Mouse (Mus musculus) left cerebral cortex, adult 18-20 months (tissue): Measurements from ENCODE around the gene AC134908.4. TPM values are rescaled to one million over a fixed set of nuclear protein-coding genes. Genes with fewer than 3 reads are reported as not detected.

Source experiments
- microRNA-seq, 2 experiments: library from miRNA; unstranded; fragments of <30 nt; microRNA quantifications; one replicate each; pipeline ENCODE4 v1.2.0; 2021
- total RNA-seq, 2 experiments: library from RNA; stranded (reverse); gene quantifications; 2 replicates each; pipeline ENCODE4 v1.2.3; 2021

Gene AC134908.4
- total RNA-seq, 2 experiments from 2014 or later = 1.4 TPM; not detected in 1

Small RNA genes lying within 50 kb of the gene (microRNA-seq; reads per million reads assigned to microRNA genes)
- gene Gm25083 (0 reads per million in 2 experiments), gene Mir3082 (1.3 to 3.2 reads per million in 2 experiments), gene Mir6966 (1.7 to 1.9 reads per million in 2 experiments)

Other genes with a start within 250 kb of the AC134908.4 start
- 10 to 100 TPM; 52.1 to 55.2 TPM for gene Sox8, start 225.0 kb downstream of the AC134908.4 start, total RNA-seq
- gene Lmf1, start 216.6 kb downstream of the AC134908.4 start, total RNA-seq = 10 to 100 TPM; 19.1 to 20.2 TPM
- 100 to 1,000 TPM; 151 to 157 TPM for gene Gng13, start 78.5 kb downstream of the AC134908.4 start, total RNA-seq
- gene Chtf18, start 68.2 kb downstream of the AC134908.4 start, total RNA-seq = 1 to 10 TPM; 1.2 to 1.5 TPM
- 10 to 100 TPM; 60.9 to 64.4 TPM for gene Rpusd1, start 68.0 kb downstream of the AC134908.4 start, total RNA-seq
- gene Mslnl, start 59.6 kb downstream of the AC134908.4 start, total RNA-seq = under 1 TPM; 0.44 to 0.75 TPM
- 1 to 10 TPM; 2.3 to 2.5 TPM for gene Msln, start 41.3 kb downstream of the AC134908.4 start, total RNA-seq
- 10 to 100 TPM; 31.3 to 37.1 TPM for gene Narfl, start 21.9 kb downstream of the AC134908.4 start, total RNA-seq
- 100 to 1,000 TPM; 112 to 119 TPM for gene Haghl, start 10.0 kb downstream of the AC134908.4 start, total RNA-seq
- under 1 TPM in 1 of 2 experiments, not detected in 1; 0.19 TPM for gene Ccdc78, start 9.1 kb downstream of the AC134908.4 start, total RNA-seq
- 10 to 100 TPM; 92.7 to 99.1 TPM for gene Fam173a, start 2.8 kb downstream of the AC134908.4 start, total RNA-seq
- 10 to 100 TPM; 70.9 to 78.2 TPM for gene Metrn, start 1.5 kb upstream of the AC134908.4 start, total RNA-seq
- 100 to 1,000 TPM; 588 to 680 TPM for gene Fbxl16, start 13.4 kb upstream of the AC134908.4 start, total RNA-seq
- 10 to 100 TPM; 22.5 to 25.1 TPM for gene Wdr24, start 28.0 kb upstream of the AC134908.4 start, total RNA-seq
- 10 to 100 TPM; 43.5 to 52.3 TPM for gene Jmjd8, start 33.2 kb upstream of the AC134908.4 start, total RNA-seq
- 100 to 1,000 TPM; 178 to 180 TPM for gene Stub1, start 37.7 kb upstream of the AC134908.4 start, total RNA-seq
- gene Rhbdl1, start 41.6 kb upstream of the AC134908.4 start, total RNA-seq = 10 to 100 TPM; 40.6 to 42.4 TPM
- 10 to 100 TPM; 20.7 to 23.7 TPM for gene Gm20683, start 46.1 kb upstream of the AC134908.4 start, total RNA-seq
- gene Rhot2, start 49.2 kb upstream of the AC134908.4 start, total RNA-seq = 10 to 100 TPM; 89.5 to 92.8 TPM
- gene Wdr90, start 65.8 kb upstream of the AC134908.4 start, total RNA-seq = 10 to 100 TPM; 26.0 to 31.5 TPM
- 10 to 100 TPM; 20.0 to 25.6 TPM for gene Mcrip2, start 73.1 kb upstream of the AC134908.4 start, total RNA-seq
- 10 to 100 TPM; 38.7 to 40.2 TPM for gene Mettl26, start 79.4 kb upstream of the AC134908.4 start, total RNA-seq
- 1 to 10 TPM; 1.4 to 1.7 TPM for gene Wfikkn1, start 85.2 kb upstream of the AC134908.4 start, total RNA-seq
- 10 to 100 TPM; 41.2 TPM for gene Rab40c, start 124.1 kb upstream of the AC134908.4 start, total RNA-seq
- 100 to 1,000 TPM; 103 to 113 TPM for gene Pigq, start 149.3 kb upstream of the AC134908.4 start, total RNA-seq
- gene Nhlrc4, start 149.3 kb upstream of the AC134908.4 start, total RNA-seq = under 1 TPM; 0.54 to 0.98 TPM
- under 1 TPM; 0.37 to 0.65 TPM for gene A930017K11Rik, start 156.9 kb upstream of the AC134908.4 start, total RNA-seq
- 10 to 100 TPM; 50.6 to 51.4 TPM for gene Capn15, start 190.1 kb upstream of the AC134908.4 start, total RNA-seq